Mouse (Mus musculus): Measurements from ENCODE around the gene Fggy.

DNA sequence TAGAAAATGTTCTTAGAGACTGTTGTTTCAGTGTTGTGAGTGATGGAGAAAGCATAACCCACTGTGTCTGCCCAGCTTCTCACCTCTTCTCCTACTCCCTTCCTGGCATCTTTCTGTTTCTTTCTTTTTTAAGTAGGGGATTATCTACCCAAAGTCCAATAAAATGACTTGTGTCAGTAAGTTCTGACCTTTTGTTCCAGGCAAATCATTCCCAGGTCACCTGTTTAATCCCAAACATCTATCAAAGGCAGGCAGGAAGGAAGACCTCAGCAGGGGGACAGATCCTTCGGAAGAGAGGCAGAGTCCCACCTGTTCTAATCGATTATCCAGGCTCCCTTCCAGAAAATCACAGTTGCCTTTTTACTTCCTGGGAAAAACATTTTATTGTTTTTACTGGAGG, 143.1 kb downstream of the Fggy start:
- TF ChIP-seq CTCF (IDR thresholded peaks at IDR 0.05; ENCODE audit: low read depth, low read length) = no peak
- TF ChIP-seq POLR2A (IDR thresholded peaks at IDR 0.05; ENCODE audit: extremely low read depth, insufficient read depth, low read length) = no peak
